Mouse (Mus musculus) retina, adult 2 months (tissue): ENCODE data around the gene Amigo2.
A peak's percentile ranks its signal among the peaks of the same experiment; 100 is the strongest.
"Not testable (repeated sequence)": the region's sequence is repeated elsewhere in the genome, so short reads cannot be mapped to it uniquely, and the experiment has no call there.

Source experiments
- DNase-seq: peaks from one replicate; pipeline ENCODE4 v3.0.0-alpha.2; 2012; ENCODE audit warnings: low read depth, low spot score

Gene Amigo2

GRCm38 (mm10) chr15:97216843-97217242 is 30.2 kb downstream of the Amigo2 start:
- no peak for DNase-seq

- no peak for DNase-seq
Observed at GRCm38 (mm10) chr15:97212501-97213477, 34.3 kb downstream of the Amigo2 start.

GRCm38 (mm10) chr15:97209754-97210153 is 37.3 kb downstream of the Amigo2 start:
- DNase-seq, result not testable (repeated sequence)

- DNase-seq, result no peak
Observed at GRCm38 (mm10) chr15:97206506-97206905, 40.6 kb downstream of the Amigo2 start.

- no peak for DNase-seq
Observed at GRCm38 (mm10) chr15:97205776-97206175, 41.3 kb downstream of the Amigo2 start.

- DNase-seq, result no peak
Observed at GRCm38 (mm10) chr15:97204889-97205288, 42.2 kb downstream of the Amigo2 start.

GRCm38 (mm10) chr15:97196644-97197043 is 50.4 kb downstream of the Amigo2 start:
- DNase-seq, result no peak

- peak; percentile 34 for DNase-seq
Observed at GRCm38 (mm10) chr15:97195628-97196027, 51.5 kb downstream of the Amigo2 start.
